Mouse (Mus musculus) forebrain, embryonic 14.5 days (tissue): ENCODE measurements around the gene Cyp27a1. TPM values are rescaled to one million over a fixed set of nuclear protein-coding genes. Genes with fewer than 3 reads are reported as not detected.

Experiments
- ATAC-seq: fragments of 200-750 bp; cut with Nextera tagmentation; 2 replicates; pipeline ENCODE4 v1.8.0; 2017; ENCODE audit warnings: mild to moderate bottlenecking, moderate library complexity
- DNase-seq: peaks from one replicate; pipeline ENCODE4 v3.0.0-alpha.2; 2015; ENCODE audit warnings: low spot score
- H3K27ac ChIP-seq: fragments of 300-500 bp; sonication (generic); 2 replicates; pipeline ENCODE4 v1.5.1; 2014; ENCODE audit warnings: low read depth, mild to moderate bottlenecking, control low read depth, low read length, moderate library complexity
- H3K27me3 ChIP-seq: fragments of 300-500 bp; sonication (generic); replicated peaks from 2 replicates; pipeline ENCODE4 v1.6.1; 2014; ENCODE audit warnings: low read length, control low read depth, mixed read lengths; ENCODE audit not compliant: control insufficient read depth, insufficient read depth
- H3K36me3 ChIP-seq: fragments of 300-500 bp; sonication (generic); 2 replicates; pipeline ENCODE4 v1.6.1; 2014; ENCODE audit warnings: low read length, control low read depth; ENCODE audit not compliant: control insufficient read depth, insufficient read depth
- H3K4me1 ChIP-seq: fragments of 300-500 bp; sonication (generic); 2 replicates; pipeline ENCODE4 v1.6.1; 2014; ENCODE audit warnings: antibody characterized with exemption, low read length, control low read depth; ENCODE audit not compliant: control insufficient read depth, insufficient read depth
- H3K4me2 ChIP-seq: fragments of 300-500 bp; sonication (generic); 2 replicates; pipeline ENCODE4 v1.6.1; 2014; ENCODE audit warnings: mild to moderate bottlenecking, control low read depth, low read length
- H3K4me3 ChIP-seq: fragments of 300-500 bp; sonication (generic); 2 replicates; pipeline ENCODE4 v1.5.1; 2014; ENCODE audit warnings: low read depth, low read length, control low read depth
- H3K9ac ChIP-seq: fragments of 300-500 bp; sonication (generic); 2 replicates; pipeline ENCODE4 v1.6.1; 2014; ENCODE audit warnings: mild to moderate bottlenecking, low read length, control low read depth, moderate library complexity
- H3K9me3 ChIP-seq: fragments of 300-500 bp; sonication (generic); replicated peaks from 2 replicates; pipeline ENCODE4 v1.6.1; 2016; ENCODE audit warnings: low read length, control low read depth, mixed read lengths; ENCODE audit not compliant: control insufficient read depth
- WGBS: fragments of 180-500 bp; shearing (Covaris S2); extraction: QIAGEN DNeasy Blood & Tissue Kit; methylation state at CpG from one replicate; pipeline ENCODE4 v1.1.7; 2014; 5-methylcytosine and 5-hydroxymethylcytosine counted together
- polyA plus RNA-seq: library from polyadenylated mRNA; unstranded; fragments of >200 nt; fragmentation: Nextera tagmentation; extraction: Ambion mirVana; gene quantifications from 2 replicates; pipeline ENCODE4 v1.2.1, GENCODE M21; 2014

Cyp27a1 gene
- polyA plus RNA-seq, 1 experiment from 2014 or later: 1.9 TPM

- H3K4me3 ChIP-seq: no peak overlapping the region
- no peak overlapping the region for H3K4me2 ChIP-seq
- ATAC-seq (no peak), DNase-seq (no peak)
- peaks cover 80% of the 10 kb centered on the region for H3K36me3 ChIP-seq
- H3K27ac ChIP-seq: no peak overlapping the region
- no peak overlapping the region for H3K9ac ChIP-seq
- no peaks in the 10 kb centered on the region for H3K9me3 ChIP-seq
- H3K4me1 ChIP-seq: no peaks in the 10 kb centered on the region
- H3K27me3 ChIP-seq: no peaks in the 10 kb centered on the region
- WGBS: 96% methylated on average over 6 of the region's 6 CpGs
These were observed 16.0 kb upstream of the Cyp27a1 start for GRCm38 (mm10) chr1:74697416-74697815.

- WGBS: 100% methylated on average over 1 of the region's 1 CpGs
- ATAC-seq: no peak
- H3K4me1 ChIP-seq: no peaks in the 10 kb centered on the region
- no peaks in the 10 kb centered on the region for H3K9me3 ChIP-seq
- H3K4me2 ChIP-seq: no peak overlapping the region
- peaks cover 78% of the 10 kb centered on the region for H3K36me3 ChIP-seq
- no peak for DNase-seq
- H3K4me3 ChIP-seq: no peak overlapping the region
- no peaks in the 10 kb centered on the region for H3K27me3 ChIP-seq
- H3K27ac ChIP-seq: no peak overlapping the region
- no peak overlapping the region for H3K9ac ChIP-seq
These were observed 15.0 kb upstream of the Cyp27a1 start for GRCm38 (mm10) chr1:74698353-74698752.

DNA sequence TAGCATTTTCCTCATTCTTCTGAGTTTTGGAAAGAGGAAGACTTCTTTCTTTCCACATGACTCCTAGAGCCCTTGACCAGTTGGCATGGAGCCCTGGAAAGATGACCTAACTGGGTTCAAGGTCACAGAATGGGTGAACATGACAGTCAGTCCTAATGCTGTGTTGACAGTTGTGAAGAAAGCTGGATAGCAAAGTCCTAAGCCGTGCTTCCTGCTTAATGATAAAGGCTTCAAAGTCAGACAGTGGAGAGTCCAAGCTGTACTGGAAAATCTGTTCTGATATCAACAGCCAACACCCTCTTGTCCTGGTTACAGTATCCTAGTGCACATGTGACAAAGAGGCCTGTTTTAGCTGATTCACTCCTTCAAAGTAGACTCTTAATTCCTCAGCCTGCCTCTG is 14.6 kb upstream of the Cyp27a1 start:
- 85% methylated on average over 1 of the region's 1 CpGs for WGBS
- ATAC-seq: no peak

DNA sequence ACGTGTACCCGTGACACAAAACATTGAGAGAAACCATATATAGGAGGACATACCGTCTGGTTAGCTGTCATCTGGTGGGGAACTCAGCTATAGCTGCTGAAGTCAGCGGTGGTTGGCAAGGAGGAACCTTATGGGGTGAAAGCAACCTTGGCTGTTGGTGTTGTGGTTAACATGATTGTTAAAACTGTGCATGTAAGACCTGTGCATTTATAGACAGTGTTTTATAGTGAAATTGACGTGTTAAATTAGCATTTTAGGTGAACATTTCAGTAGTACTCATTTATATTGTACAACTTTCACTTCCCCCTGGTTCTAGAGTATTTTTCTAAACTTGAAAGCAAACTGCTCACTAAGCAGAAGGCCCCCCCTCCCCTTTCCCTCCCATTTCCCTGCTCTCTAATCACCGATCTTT is 11.2 kb upstream of the Cyp27a1 start:
- H3K9ac ChIP-seq: no peak overlapping the region
- H3K27ac ChIP-seq: no peak overlapping the region
- no peak for ATAC-seq
- H3K9me3 ChIP-seq: no peaks in the 10 kb centered on the region
- no peaks in the 10 kb centered on the region for H3K27me3 ChIP-seq
- DNase-seq: no peak
- no peaks in the 10 kb centered on the region for H3K4me1 ChIP-seq
- peaks cover 44% of the 10 kb centered on the region for H3K36me3 ChIP-seq
- H3K4me2 ChIP-seq: no peak overlapping the region
- H3K4me3 ChIP-seq: no peak overlapping the region
- 83% methylated on average over 6 of the region's 6 CpGs for WGBS

More for the DNA sequence above, 14.6 kb upstream of the Cyp27a1 start:
- Histone ChIP-seq H3K9me3 (no peaks in the 10 kb centered on the region), H3K4me2 (no peak overlapping the region), H3K4me3 (no peak overlapping the region), H3K27ac (no peak overlapping the region), H3K9ac (no peak overlapping the region), H3K36me3 (peaks cover 75% of the 10 kb centered on the region), H3K27me3 (no peaks in the 10 kb centered on the region), H3K4me1 (no peaks in the 10 kb centered on the region)
- DNase-seq: no peak

DNA sequence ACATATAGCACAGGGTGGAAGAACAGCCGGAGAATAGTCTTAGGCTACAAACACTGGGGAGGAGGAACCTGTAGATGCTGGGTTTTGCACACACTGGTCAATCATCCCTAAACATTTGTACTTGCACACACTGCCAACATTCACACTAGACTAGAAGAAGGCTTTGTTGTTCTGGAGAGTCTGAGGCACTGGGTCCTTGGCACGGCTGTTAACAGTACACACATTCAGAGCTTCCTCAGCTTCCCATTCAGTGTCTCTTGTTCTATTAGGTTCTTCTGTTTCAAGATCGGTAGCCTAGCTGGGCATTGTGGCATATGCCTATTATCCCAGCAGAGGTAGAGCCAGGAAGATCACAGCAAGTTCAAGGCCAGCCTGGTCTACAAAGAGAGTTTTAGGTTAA is 9.2 kb upstream of the Cyp27a1 start:
- Histone ChIP-seq H3K27me3 (no peaks in the 10 kb centered on the region), H3K36me3 (peaks cover 24% of the 10 kb centered on the region), H3K4me2 (no peak overlapping the region), H3K4me3 (no peak overlapping the region), H3K27ac (no peak overlapping the region), H3K4me1 (no peaks in the 10 kb centered on the region), H3K9me3 (no peaks in the 10 kb centered on the region), H3K9ac (no peak overlapping the region)
- 82% methylated on average over 3 of the region's 3 CpGs for whole genome bisulfite sequencing
- ATAC-seq: no peak
- no peak for DNase-seq

GRCm38 (mm10) chr1:74705016-74705415 is 8.4 kb upstream of the Cyp27a1 start:
- DNase-seq: no peak
- H3K27ac ChIP-seq: no peak overlapping the region
- H3K9ac ChIP-seq: no peak overlapping the region
- H3K4me2 ChIP-seq: no peak overlapping the region
- WGBS: 81% methylated on average over 5 of the region's 5 CpGs
- no peaks in the 10 kb centered on the region for H3K27me3 ChIP-seq
- H3K4me1 ChIP-seq: no peaks in the 10 kb centered on the region
- H3K9me3 ChIP-seq: no peaks in the 10 kb centered on the region
- H3K4me3 ChIP-seq: no peak overlapping the region
- no peak for ATAC-seq
- peaks cover 15% of the 10 kb centered on the region for H3K36me3 ChIP-seq

DNA sequence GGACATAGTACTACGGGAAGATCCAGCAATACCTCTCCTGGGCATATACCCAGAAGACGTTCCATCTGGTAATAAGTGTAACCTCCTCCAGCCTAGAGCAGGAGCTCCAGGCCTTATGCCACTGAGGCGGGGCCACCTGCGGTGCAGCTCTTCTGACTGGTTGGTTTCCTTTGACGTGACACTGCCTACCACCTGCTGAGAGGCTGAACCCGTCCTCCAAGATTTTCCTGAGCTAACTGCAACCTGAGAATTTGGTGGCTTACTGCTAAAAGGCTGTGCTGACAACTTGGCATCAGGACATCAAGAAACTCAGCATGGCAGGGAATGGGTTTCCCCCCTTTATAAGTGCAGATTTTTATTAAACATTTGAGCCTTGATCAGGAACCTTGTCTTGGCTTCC is 3.8 kb upstream of the Cyp27a1 start:
- no peak overlapping the region for H3K4me2 ChIP-seq
- H3K36me3 ChIP-seq: no peaks in the 10 kb centered on the region
- peaks cover 10% of the 10 kb centered on the region for H3K4me1 ChIP-seq
- H3K9me3 ChIP-seq: no peaks in the 10 kb centered on the region
- no peak overlapping the region for H3K4me3 ChIP-seq
- no peak for ATAC-seq
- no peak for DNase-seq
- WGBS: 39% methylated on average over 6 of the region's 6 CpGs
- H3K27me3 ChIP-seq: 0 out of 2 replicates have a peak, but pooled peaks cover 4% of the 10 kb centered on the region
- H3K27ac ChIP-seq: no peak overlapping the region
- no peak overlapping the region for H3K9ac ChIP-seq

DNA sequence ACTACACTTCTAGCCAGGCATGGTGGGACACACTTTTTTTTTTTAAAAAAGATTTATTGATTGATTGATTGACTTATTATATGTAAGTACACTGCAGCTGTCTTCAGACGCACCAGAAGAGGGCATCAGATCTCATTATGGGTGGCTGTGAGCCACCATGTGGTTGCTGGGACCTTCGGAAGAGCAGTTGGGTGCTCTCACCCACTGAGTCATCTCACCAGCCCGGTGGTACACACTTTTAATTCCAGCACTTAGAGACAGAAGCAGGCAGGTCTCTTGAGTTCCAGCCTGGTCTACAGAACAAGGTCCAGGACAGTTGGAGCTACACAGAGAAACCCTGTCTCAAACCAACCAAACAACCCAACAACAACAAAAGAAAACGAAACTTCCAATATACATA is 1.3 kb upstream of the Cyp27a1 start:
- no peak for ATAC-seq
- no peaks in the 10 kb centered on the region for H3K36me3 ChIP-seq
- 86% methylated on average over 4 of the region's 4 CpGs for WGBS
- no peak overlapping the region for H3K4me2 ChIP-seq
- H3K27me3 ChIP-seq: 0 out of 2 replicates have a peak, but pooled peaks cover 4% of the 10 kb centered on the region
- H3K9me3 ChIP-seq: no peaks in the 10 kb centered on the region
- H3K27ac ChIP-seq: no peak overlapping the region
- H3K9ac ChIP-seq: no peak overlapping the region
- no peak for DNase-seq
- no peak overlapping the region for H3K4me3 ChIP-seq
- H3K4me1 ChIP-seq: peaks cover 10% of the 10 kb centered on the region

DNA sequence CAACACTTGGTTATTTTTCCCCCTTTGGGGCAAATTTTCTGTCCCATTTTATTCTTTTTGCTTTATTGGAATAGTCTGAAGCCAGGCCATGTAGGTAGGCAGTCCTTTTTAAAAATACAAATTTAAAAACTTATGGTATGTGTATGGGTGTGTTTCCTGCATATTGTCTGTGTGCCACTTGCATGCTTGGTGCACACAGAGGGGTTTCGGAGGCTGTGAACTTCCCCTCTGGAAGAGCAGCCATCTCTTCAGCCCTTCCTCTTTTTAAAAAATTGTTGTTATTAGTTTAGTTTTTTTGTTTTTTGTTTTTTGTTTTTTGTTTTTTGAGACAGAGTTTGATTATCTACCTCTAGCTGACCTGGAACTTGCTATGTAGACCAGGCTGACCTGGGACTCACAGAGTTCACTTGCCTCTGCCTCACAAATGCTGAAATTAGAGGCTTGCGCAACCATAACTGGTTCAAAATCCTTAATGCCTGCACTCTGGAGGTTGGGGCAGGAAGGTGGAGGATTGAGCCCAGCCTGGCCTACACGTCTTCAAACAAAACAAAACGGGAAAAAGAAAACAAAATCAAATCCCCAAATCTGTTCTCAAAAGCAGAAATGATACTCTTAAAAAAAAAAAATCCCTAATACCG is 794 bp upstream of the Cyp27a1 start:
- Histone ChIP-seq H3K4me3 (peak overlapping the region; percentile 32), H3K4me2 (peak overlapping the region; percentile 74), H3K4me1 (peaks cover 10% of the 10 kb centered on the region), H3K9me3 (no peaks in the 10 kb centered on the region), H3K9ac (no peak overlapping the region), H3K27me3 (0 out of 2 replicates have a peak, but pooled peaks cover 4% of the 10 kb centered on the region), H3K27ac (no peak overlapping the region), H3K36me3 (no peaks in the 10 kb centered on the region)
- DNase-seq (no peak), ATAC-seq (no peak)
- WGBS: 37% methylated on average over 5 of the region's 5 CpGs
